Mouse (Mus musculus) brain, embryonic 14.5 days (tissue): ENCODE measurements around the gene Midn.

ENCODE experiments used
- CTCF ChIP-seq: fragments of 200-500 bp; IDR thresholded peaks from 2 replicates; pipeline ENCODE4 v1.5.1; 2012; ENCODE audit warnings: inconsistent platforms, mild to moderate bottlenecking, moderate library complexity, borderline replicate concordance; ENCODE audit not compliant: insufficient read depth, insufficient read length; ENCODE audit errors: extremely low read depth
- POLR2A ChIP-seq: fragments of 200-500 bp; IDR thresholded peaks from 2 replicates; pipeline ENCODE4 v1.6.1; 2012; ENCODE audit warnings: mild to moderate bottlenecking, inconsistent platforms, borderline replicate concordance; ENCODE audit not compliant: poor library complexity, insufficient read depth, insufficient read length, severe bottlenecking; ENCODE audit errors: extremely low read depth

GRCm38 (mm10) chr10:80160455-80161371 is 12.6 kb downstream of the Midn start:
- TF ChIP-seq CTCF = no peak
- no peak for TF ChIP-seq POLR2A
